ENCODE assay signal across 20 mouse cellular contexts in the genomic region with DNA sequence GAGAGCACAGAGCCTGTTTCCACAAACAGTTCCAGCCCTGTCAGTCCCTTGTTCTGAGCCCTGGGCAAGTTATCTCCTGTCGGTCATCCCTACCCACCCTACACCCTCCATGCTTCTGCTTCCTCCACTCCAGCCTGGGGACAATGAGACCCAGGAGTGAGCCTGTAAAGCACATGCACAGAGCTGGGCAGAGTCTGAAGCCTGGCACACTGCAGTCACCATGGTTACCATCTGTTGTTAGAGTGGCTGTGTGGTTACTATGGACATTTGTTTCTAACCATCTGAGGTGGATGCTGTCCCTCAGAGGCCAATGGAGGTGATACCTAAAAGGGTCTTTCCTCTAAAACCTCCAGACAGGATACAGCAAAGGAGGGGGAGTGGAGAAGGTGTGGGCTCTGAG. TPM values are rescaled to one million over a fixed set of nuclear protein-coding genes. Genes with fewer than 3 reads are reported as not detected.
DNase-seq lines count a peak whose midpoint lies in the region; ATAC-seq and TF ChIP-seq lines count a peak whose summit lies in the region.
"Had no signal": no experiment of that assay in that cellular context is flagged by ENCODE, and none has a peak within 500 bp of the region (broad histone marks: within the 10 kb centered on the region; RNA-seq: fewer than 3 reads in every experiment).

No protein-coding gene starts in this region.

- no peak for ATAC-seq in forebrain, embryonic 14.5 days
- ATAC-seq in forebrain, embryonic 12.5 days (ENCODE audit: low FRiP score) = no peak
- ATAC-seq in granulocyte monocyte progenitor cell, adult 5-6 weeks (replicated peaks; ENCODE audit: poor library complexity, severe bottlenecking) = no peak
- ATAC-seq: activated CD4-positive, CD25-positive, alpha-beta regulatory T cell, adult 4 months; intestine, embryonic 15.5 days had no signal

- H3K27ac ChIP-seq in forebrain, embryonic 14.5 days (ENCODE audit: low read depth, low read length) = no peak overlapping the region
- H3K27ac ChIP-seq in forebrain, embryonic 12.5 days = no peak overlapping the region
- H3K27ac ChIP-seq in layer of hippocampus, adult 2 months = peak overlapping the region; percentile 64
- H3K27ac ChIP-seq in heart, adult 2 months = no peak overlapping the region
- H3K27ac ChIP-seq: intestine, embryonic 15.5 days; kidney, embryonic 15.5 days; limb, embryonic 12.5 days; liver, embryonic 14.5 days; midbrain, embryonic 12.5 days; neural tube, embryonic 12.5 days had no signal

- no peaks in the 10 kb centered on the region for H3K27me3 ChIP-seq in forebrain, embryonic 14.5 days (replicated peaks; ENCODE audit: control insufficient read depth, insufficient read depth, low read length)
- H3K27me3 ChIP-seq in forebrain, embryonic 12.5 days = no peaks in the 10 kb centered on the region
- no peaks in the 10 kb centered on the region for H3K27me3 ChIP-seq in heart, adult 2 months (ENCODE audit: control insufficient read depth, insufficient read depth, low read length)
- H3K27me3 ChIP-seq: kidney, embryonic 15.5 days; limb, embryonic 12.5 days; midbrain, embryonic 12.5 days; neural tube, embryonic 12.5 days had no signal

- no peaks in the 10 kb centered on the region for H3K36me3 ChIP-seq in forebrain, embryonic 14.5 days (ENCODE audit: control insufficient read depth, insufficient read depth, low read length)
- H3K36me3 ChIP-seq in forebrain, embryonic 12.5 days (replicated peaks) = no peaks in the 10 kb centered on the region
- H3K36me3 ChIP-seq in heart, adult 2 months (ENCODE audit: control insufficient read depth, insufficient read depth, low read length) = no peaks in the 10 kb centered on the region
- H3K36me3 ChIP-seq: intestine, embryonic 15.5 days; kidney, embryonic 15.5 days; limb, embryonic 12.5 days; midbrain, embryonic 12.5 days; neural tube, embryonic 12.5 days had no signal

- WGBS in forebrain, embryonic 14.5 days = 72% methylated on average over 1 of the region's 1 CpGs
- 84% methylated on average over 1 of the region's 1 CpGs for WGBS in forebrain, embryonic 12.5 days
- 61% methylated on average over 1 of the region's 1 CpGs for WGBS in heart, adult 2 months

- H3K9me3 ChIP-seq in forebrain, embryonic 14.5 days (replicated peaks; ENCODE audit: control insufficient read depth, low read length) = no peaks in the 10 kb centered on the region
- H3K9me3 ChIP-seq in forebrain, embryonic 12.5 days = no peaks in the 10 kb centered on the region
- H3K9me3 ChIP-seq: intestine, embryonic 15.5 days; kidney, embryonic 15.5 days; limb, embryonic 12.5 days; midbrain, embryonic 12.5 days; neural tube, embryonic 12.5 days had no signal

- H3K4me3 ChIP-seq in forebrain, embryonic 14.5 days (ENCODE audit: low read depth, low read length) = no peak overlapping the region
- H3K4me3 ChIP-seq in forebrain, embryonic 12.5 days (replicated peaks) = no peak overlapping the region
- no peak overlapping the region for H3K4me3 ChIP-seq in layer of hippocampus, adult 2 months
- H3K4me3 ChIP-seq in heart, adult 2 months = no peak overlapping the region
- H3K4me3 ChIP-seq: intestine, embryonic 15.5 days; kidney, embryonic 15.5 days; limb, embryonic 12.5 days; midbrain, embryonic 12.5 days; neural tube, embryonic 12.5 days had no signal

- no peak for TF ChIP-seq CTCF in layer of hippocampus, adult 2 months (conservative IDR thresholded peaks at IDR 0.05)
- TF ChIP-seq CTCF in heart, adult 2 months (IDR thresholded peaks at IDR 0.05) = no peak

- TF ChIP-seq EP300 in heart, adult 2 months (IDR thresholded peaks at IDR 0.05; ENCODE audit: insufficient read depth, low read depth, low read length) = no peak

- no peak for TF ChIP-seq POLR2A in heart, adult 2 months (IDR thresholded peaks at IDR 0.05; ENCODE audit: insufficient read depth, low read depth, low read length)

- no peak overlapping the region for H3K9ac ChIP-seq in forebrain, embryonic 14.5 days (ENCODE audit: low read length)
- H3K9ac ChIP-seq in forebrain, embryonic 12.5 days = no peak overlapping the region
- no peak overlapping the region for H3K9ac ChIP-seq in heart, adult 2 months (ENCODE audit: low read depth, low read length)
- H3K9ac ChIP-seq: intestine, embryonic 15.5 days; kidney, embryonic 15.5 days; limb, embryonic 12.5 days; liver, embryonic 14.5 days; midbrain, embryonic 12.5 days; neural tube, embryonic 12.5 days had no signal

- peak; percentile 42 for DNase-seq in forebrain, embryonic 14.5 days (ENCODE audit: low spot score)
- DNase-seq in layer of hippocampus, adult 2 months (ENCODE audit: low spot score in 2 of 2) = peak in 1 of 2 experiments; percentile 53
- DNase-seq in layer of hippocampus, postnatal 25 days (ENCODE audit: extremely low spot score in 1 of 2, low spot score in 1 of 2) = no peak
- DNase-seq in right cerebral cortex, postnatal 10 days (ENCODE audit: low spot score in 2 of 2) = peak; percentile 56 to 74
- DNase-seq in right cerebral cortex, adult 18-20 months = no peak
- DNase-seq in heart, adult 2 months = no peak
- DNase-seq: cerebellum, adult 11 months; heart, postnatal 14 days; thymus, postnatal 36 days had no signal

- H3K79me2 ChIP-seq in heart, adult 2 months (replicated peaks; ENCODE audit: control insufficient read depth, insufficient read depth, low read length) = no peaks in the 10 kb centered on the region

- H3K4me1 ChIP-seq in forebrain, embryonic 14.5 days (ENCODE audit: control insufficient read depth, insufficient read depth, low read length) = no peaks in the 10 kb centered on the region
- no peaks in the 10 kb centered on the region for H3K4me1 ChIP-seq in forebrain, embryonic 12.5 days
- H3K4me1 ChIP-seq in heart, adult 2 months (ENCODE audit: control insufficient read depth, insufficient read depth, low read length) = no peaks in the 10 kb centered on the region
- H3K4me1 ChIP-seq: intestine, embryonic 15.5 days; kidney, embryonic 15.5 days; limb, embryonic 12.5 days; midbrain, embryonic 12.5 days; neural tube, embryonic 12.5 days had no signal

- H3K4me2 ChIP-seq in forebrain, embryonic 14.5 days (ENCODE audit: low read length) = no peak overlapping the region
- no peak overlapping the region for H3K4me2 ChIP-seq in forebrain, embryonic 12.5 days
- H3K4me2 ChIP-seq: intestine, embryonic 15.5 days; kidney, embryonic 15.5 days; limb, embryonic 12.5 days; midbrain, embryonic 12.5 days; neural tube, embryonic 12.5 days had no signal

- intact Hi-C loops in heart, adult 2 months (cut with DNase I) = no loop called here

RNA-seq across cellular contexts. Expression of a gene that starts 5.0 kb away (rescaled TPM):
- 0.52 and 1.1 TPM in 2 replicates for polyA plus RNA-seq in forebrain, embryonic 14.5 days (2014; fragmentation: Nextera tagmentation; extraction: Ambion mirVana)
- 0.26 TPM in 1 of 2 replicates, not detected in the other for polyA plus RNA-seq in forebrain, embryonic 12.5 days (2016; fragmentation: Nextera tagmentation; extraction: Ambion mirVana)
- total RNA-seq in layer of hippocampus, adult 2 months (2021) = 1 to 10 TPM; 1.3 to 2.6 TPM
- 1 to 10 TPM; 1.6 to 1.9 TPM for total RNA-seq in layer of hippocampus, postnatal 25 days (2021)
- total RNA-seq in granulocyte monocyte progenitor cell, adult 5-6 weeks (2014; fragmentation: Nextera tagmentation) = not detected in 2 replicates
- not detected in 2 replicates for total RNA-seq in granulocyte monocyte progenitor cell, adult 5-6 weeks (2017)
- total RNA-seq in heart, adult 2 months (2021) = not detected
- 15.0 TPM in 1 of 2 replicates, not detected in the other for polyA plus RNA-seq in heart, adult 2 months (2012; rRNA removed)
- total RNA-seq: gastrocnemius, adult 8-10 months had no signal
- polyA plus RNA-seq: activated CD4-positive, CD25-positive, alpha-beta regulatory T cell, adult 4 months; embryonic facial prominence, embryonic 11.5 days; intestine, embryonic 15.5 days; kidney, embryonic 15.5 days; limb, embryonic 12.5 days; liver, embryonic 14.5 days; midbrain, embryonic 12.5 days; neural tube, embryonic 12.5 days had no signal

RNA-seq across cellular contexts. Expression of a gene that starts 25.6 kb away (rescaled TPM):
- polyA plus RNA-seq in forebrain, embryonic 14.5 days (2014; fragmentation: Nextera tagmentation; extraction: Ambion mirVana) = 6.7 and 7.8 TPM in 2 replicates
- polyA plus RNA-seq in forebrain, embryonic 12.5 days (2016; fragmentation: Nextera tagmentation; extraction: Ambion mirVana) = 5.6 and 8.0 TPM in 2 replicates
- total RNA-seq in layer of hippocampus, adult 2 months (2021) = 100 to 1,000 TPM; 115 to 119 TPM
- total RNA-seq in layer of hippocampus, postnatal 25 days (2021) = 100 to 1,000 TPM; 109 to 126 TPM
- 9.9 and 11.1 TPM in 2 replicates for total RNA-seq in granulocyte monocyte progenitor cell, adult 5-6 weeks (2014; fragmentation: Nextera tagmentation)
- 8.7 and 13.3 TPM in 2 replicates for total RNA-seq in granulocyte monocyte progenitor cell, adult 5-6 weeks (2017)
- 100 to 1,000 TPM; 129 to 141 TPM for total RNA-seq in heart, adult 2 months (2021)
- 158 and 167 TPM in 2 replicates for polyA plus RNA-seq in heart, adult 2 months (2012; rRNA removed)

RNA-seq across cellular contexts. Expression of a gene that starts 38.4 kb away (rescaled TPM):
- not detected in 2 replicates for polyA plus RNA-seq in forebrain, embryonic 14.5 days (2014; fragmentation: Nextera tagmentation; extraction: Ambion mirVana)
- polyA plus RNA-seq in forebrain, embryonic 12.5 days (2016; fragmentation: Nextera tagmentation; extraction: Ambion mirVana) = 0.42 TPM in 1 of 2 replicates, not detected in the other
- under 1 TPM; 0.17 to 0.64 TPM for total RNA-seq in layer of hippocampus, adult 2 months (2021)
- under 1 TPM; 0.17 to 0.19 TPM for total RNA-seq in layer of hippocampus, postnatal 25 days (2021)
- total RNA-seq in granulocyte monocyte progenitor cell, adult 5-6 weeks (2014; fragmentation: Nextera tagmentation) = not detected in 2 replicates
- total RNA-seq in granulocyte monocyte progenitor cell, adult 5-6 weeks (2017) = not detected in 2 replicates
- under 1 TPM; 0.14 to 0.47 TPM for total RNA-seq in heart, adult 2 months (2021)
- 0.32 and 0.57 TPM in 2 replicates for polyA plus RNA-seq in heart, adult 2 months (2012; rRNA removed)
- total RNA-seq: gastrocnemius, adult 8-10 months had no signal
- polyA plus RNA-seq: activated CD4-positive, CD25-positive, alpha-beta regulatory T cell, adult 4 months; embryonic facial prominence, embryonic 11.5 days; kidney, embryonic 15.5 days; limb, embryonic 12.5 days; midbrain, embryonic 12.5 days had no signal

RNA-seq across cellular contexts. Expression of a gene that starts 53.6 kb away (rescaled TPM):
- polyA plus RNA-seq in forebrain, embryonic 14.5 days (2014; fragmentation: Nextera tagmentation; extraction: Ambion mirVana) = 1.1 and 1.4 TPM in 2 replicates
- polyA plus RNA-seq in forebrain, embryonic 12.5 days (2016; fragmentation: Nextera tagmentation; extraction: Ambion mirVana) = 2.6 and 3.2 TPM in 2 replicates
- total RNA-seq in layer of hippocampus, adult 2 months (2021) = 10 to 100 TPM; 62.8 to 67.6 TPM
- 10 to 100 TPM; 57.2 to 59.4 TPM for total RNA-seq in layer of hippocampus, postnatal 25 days (2021)
- total RNA-seq in granulocyte monocyte progenitor cell, adult 5-6 weeks (2014; fragmentation: Nextera tagmentation) = not detected in 2 replicates
- not detected in 2 replicates for total RNA-seq in granulocyte monocyte progenitor cell, adult 5-6 weeks (2017)
- total RNA-seq in heart, adult 2 months (2021) = under 1 TPM; 0.52 to 0.89 TPM
- polyA plus RNA-seq in heart, adult 2 months (2012; rRNA removed) = 0.35 and 0.53 TPM in 2 replicates

Comparison
In these comparisons a context has a peak if more than half of its experiments do, and no peak if none do; other contexts are left out.
1. DNase-seq: peak in forebrain, embryonic 14.5 days (single experiment) and right cerebral cortex, postnatal 10 days (2 of 2); none in layer of hippocampus, postnatal 25 days (0 of 2), right cerebral cortex, adult 18-20 months (single experiment) and heart, adult 2 months (0 of 2).
2. RNA of a gene that starts 25.6 kb away (total RNA-seq): 129 to 141 TPM in heart, adult 2 months, 109 to 126 TPM in layer of hippocampus, postnatal 25 days and 115 to 119 TPM in layer of hippocampus, adult 2 months; 8.7 to 13.3 TPM in granulocyte monocyte progenitor cell, adult 5-6 weeks; every median in the first group is over 4 times any median in the second.